Mouse (Mus musculus) liver, embryonic 14.5 days (tissue): ENCODE measurements at regions not wholly inside any gene's neighbourhood (a gene's known extent, or its start where the extent isn't known, plus 50 kb on each side); places are given as distances from the start of the nearest gene placed in this dataset.

Experiments
- CTCF ChIP-seq: IDR thresholded peaks from 2 replicates; pipeline ENCODE4 v1.5.1; 2016; ENCODE audit warnings: antibody characterized with exemption, low read depth, control low read depth
- EP300 ChIP-seq: IDR thresholded peaks from 2 replicates; pipeline ENCODE4 v1.6.1; 2016; ENCODE audit warnings: antibody characterized with exemption, low read depth

GRCm38 (mm10) chr14:80522536-80522935 is 538.7 kb downstream of the Olfm4 start:
- TF ChIP-seq CTCF (no peak), EP300 (no peak)
